Mouse (Mus musculus): Measurements from ENCODE around the gene Ssbp3.

DNA sequence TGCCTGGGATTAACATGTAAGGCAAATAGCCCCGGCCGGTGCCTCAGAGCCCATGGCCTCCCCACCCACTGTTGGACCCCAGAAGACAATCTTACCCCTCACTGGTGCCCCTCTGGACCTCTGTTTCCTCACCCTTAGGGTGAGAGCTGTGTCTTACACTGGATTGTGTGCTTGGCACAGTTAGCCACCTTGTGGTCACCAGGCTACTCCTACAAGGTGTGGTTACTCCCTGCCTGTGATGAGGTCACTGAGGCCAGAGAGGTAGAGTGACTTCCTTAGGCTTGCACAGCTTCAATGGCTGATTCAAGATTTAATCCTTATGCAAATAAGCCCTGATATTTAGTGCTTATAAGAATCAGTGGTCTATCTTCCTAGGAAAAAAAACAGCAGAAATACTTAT lies 126.5 kb downstream of the Ssbp3 start:
- TF ChIP-seq CTCF (conservative IDR thresholded peaks at IDR 0.05; ENCODE audit: low read length) (no peak), POU5F1 (IDR thresholded peaks at IDR 0.05; ENCODE audit: borderline replicate concordance, low read length) (no peak)

Measured in E14TG2a.4 (cell line).